Mouse (Mus musculus): ENCODE measurements around the gene Klc3.

Gene Klc3

DNA sequence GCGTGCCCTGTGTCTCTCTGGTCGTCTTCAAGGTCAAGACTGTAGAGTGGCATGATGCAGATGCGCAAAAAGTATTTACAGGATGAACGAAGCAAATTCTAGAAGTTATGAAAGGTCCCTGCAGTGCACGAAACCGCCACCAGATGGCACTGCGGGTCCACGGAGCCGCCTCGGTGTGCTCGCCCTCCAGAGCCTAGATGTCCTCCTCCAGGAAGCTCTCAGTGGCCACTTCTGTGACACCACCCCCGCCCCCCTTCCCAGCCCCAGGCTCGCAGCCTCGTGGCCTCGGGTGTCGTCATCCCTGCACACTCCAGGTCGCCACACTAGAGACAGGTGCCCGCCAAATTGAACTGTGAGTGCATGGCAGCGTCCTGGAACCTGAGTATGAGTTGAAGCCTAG, 1.5 kb upstream of the Klc3 start:
- DNase-seq (ENCODE audit: low spot score in 2 of 2): peak; percentile 49 to 82

DNA sequence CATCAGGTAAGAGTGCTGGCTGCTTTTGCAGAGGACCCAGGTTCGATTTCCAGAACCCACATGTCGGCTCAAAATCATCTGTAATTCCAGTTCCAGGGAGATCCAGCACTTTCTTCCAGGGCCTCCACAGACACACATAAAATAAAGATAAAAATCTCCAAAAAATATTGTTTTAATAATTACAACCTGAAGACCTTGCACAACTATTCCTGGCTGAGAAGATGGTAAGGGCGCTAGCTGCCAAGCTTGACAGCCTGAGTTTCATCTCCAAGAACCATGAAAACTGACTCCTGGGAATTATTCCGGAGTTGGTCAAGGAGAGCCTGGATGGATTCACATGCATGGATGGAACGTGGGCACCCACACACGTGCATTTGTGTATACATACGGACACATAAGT, 572 bp upstream of the Klc3 start, which contains the start of gene Ckm:
Ckm (plus strand) TSS at position 301 of the 400 bp plus-strand sequence.
- DNase-seq (ENCODE audit: low spot score in 2 of 2): no peak

DNA sequence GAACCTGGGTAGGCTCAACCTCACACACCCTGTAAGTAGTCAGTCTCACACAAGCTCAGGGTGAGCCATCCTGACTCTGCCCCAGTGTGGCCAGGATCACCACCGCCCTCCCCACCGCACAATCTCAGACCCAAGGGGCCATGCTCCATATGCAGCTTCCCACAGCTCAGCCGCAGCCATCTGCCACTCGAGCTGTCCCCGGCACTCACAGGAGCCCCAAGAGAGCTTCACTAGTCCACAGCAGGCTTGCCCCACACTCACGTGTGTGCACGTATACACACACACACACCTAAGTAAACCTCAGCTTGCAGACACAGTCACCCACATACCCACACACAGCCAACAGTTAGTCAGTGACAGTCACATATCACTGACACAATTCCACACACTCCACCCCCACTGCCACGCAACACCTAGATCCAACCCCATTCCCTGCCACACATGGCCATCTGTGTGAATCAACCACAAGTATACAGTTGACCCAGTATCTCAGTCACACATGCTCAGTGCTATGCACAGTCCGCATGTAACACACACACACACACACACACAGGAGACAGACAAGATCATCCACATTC, 1.3 kb downstream of the Klc3 start:
- DNase-seq (ENCODE audit: low spot score in 2 of 2): no peak

DNA sequence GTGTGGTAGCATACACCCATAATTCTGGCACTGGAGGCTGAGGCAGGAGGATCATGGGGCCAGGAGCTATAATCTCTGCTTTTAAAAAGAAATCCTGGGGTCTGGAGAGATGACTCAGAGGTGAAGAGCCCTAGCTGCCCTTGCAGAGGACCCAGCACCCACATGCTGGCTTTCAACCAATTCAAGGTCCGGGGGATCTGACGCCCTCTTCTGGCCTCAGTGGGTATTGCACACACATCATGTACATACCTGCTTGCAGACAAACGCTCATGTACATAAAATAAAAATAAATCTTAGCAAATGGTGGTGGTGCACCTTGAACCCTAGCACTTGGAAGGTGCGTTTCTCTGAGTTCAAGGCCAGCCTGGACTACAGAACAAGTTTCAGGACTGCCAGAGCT, 3.0 kb downstream of the Klc3 start:
- DNase-seq (ENCODE audit: low spot score in 2 of 2): no peak

- DNase-seq (ENCODE audit: low spot score in 2 of 2): no peak
Observed at GRCm38 (mm10) chr7:19399496-19400280, 4.2 kb downstream of the Klc3 start.

GRCm38 (mm10) chr7:19394484-19394883, 9.4 kb downstream of the Klc3 start:
- DNase-seq (ENCODE audit: low spot score in 2 of 2): no peak

- DNase-seq (ENCODE audit: low spot score in 2 of 2): no peak
Observed at GRCm38 (mm10) chr7:19388699-19389413, 15.0 kb downstream of the Klc3 start.

DNA sequence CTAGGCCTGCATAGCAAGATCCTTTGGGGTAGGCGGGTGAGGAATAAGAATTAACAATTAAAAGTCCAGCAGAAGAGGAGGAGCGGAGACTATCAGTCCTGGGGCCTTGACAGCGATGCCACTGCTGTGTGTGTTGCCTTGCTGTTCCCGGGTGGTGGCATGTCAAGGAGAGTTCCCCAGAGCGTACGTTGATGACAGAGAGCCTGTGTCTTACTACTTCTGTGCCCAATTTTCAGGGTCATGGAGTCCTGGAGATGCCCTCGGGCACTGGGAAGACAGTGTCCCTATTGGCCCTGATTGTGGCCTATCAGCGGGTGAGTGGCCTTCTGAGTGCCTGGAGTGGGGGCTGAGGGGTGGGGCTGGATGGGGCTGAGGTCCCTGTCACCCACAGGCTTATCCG, 20.2 kb downstream of the Klc3 start:
- DNase-seq (ENCODE audit: low spot score in 2 of 2): no peak

DNA sequence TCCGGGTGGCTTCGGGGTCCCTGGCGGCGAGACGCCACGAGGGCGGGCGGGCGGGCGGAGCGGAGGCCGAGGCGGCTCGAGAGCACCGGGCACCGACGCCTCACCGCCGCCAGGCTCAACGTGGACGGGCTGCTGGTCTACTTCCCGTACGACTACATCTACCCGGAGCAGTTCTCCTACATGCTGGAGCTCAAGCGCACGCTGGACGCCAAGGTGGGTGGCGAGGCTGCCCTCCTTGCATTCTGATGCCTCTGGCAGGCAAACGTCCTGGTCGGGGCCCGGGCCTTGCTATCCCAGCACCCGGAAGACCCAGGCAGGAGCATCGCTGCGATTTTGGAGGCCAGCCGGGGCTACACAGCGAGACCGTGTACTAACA, 21.8 kb downstream of the Klc3 start:
- DNase-seq (ENCODE audit: low spot score in 2 of 2): no peak

DNA sequence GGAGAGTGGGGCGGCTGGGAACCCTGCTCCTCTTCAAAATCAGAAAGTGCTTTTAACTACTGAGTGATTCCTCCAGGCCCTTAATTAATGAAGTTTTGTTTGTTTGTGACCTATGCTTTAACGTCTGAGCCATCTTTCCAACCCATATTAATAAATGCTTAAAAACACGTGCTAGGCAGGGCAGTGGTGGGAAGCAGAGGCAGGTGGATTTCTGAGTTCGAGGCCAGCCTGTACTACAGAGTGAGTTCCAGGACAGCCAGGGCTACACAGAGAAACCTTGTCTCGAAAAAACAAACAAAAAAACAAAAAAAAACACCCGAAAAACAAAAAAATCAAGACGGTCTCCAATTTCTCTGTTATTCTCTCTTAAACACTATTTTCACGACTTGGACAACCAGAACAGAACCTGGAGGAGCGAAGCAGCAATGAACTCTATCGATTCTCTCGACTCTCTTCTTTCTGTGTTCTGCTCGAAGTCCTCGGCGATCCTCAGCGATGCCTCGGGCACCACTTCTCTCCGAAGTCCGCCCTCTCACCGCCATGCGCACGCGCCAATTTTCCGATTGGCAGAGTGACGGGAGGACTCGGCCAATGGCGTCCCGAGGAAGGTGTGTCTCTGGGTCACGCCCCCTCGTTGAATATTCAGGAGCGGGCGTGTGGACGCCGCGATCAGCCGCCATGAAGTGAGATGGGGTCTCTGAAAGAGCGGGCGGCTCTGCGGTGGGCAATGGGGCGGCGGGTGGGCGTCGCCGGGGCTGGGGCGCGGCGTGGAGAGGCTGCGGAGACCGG, 22.3 kb downstream of the Klc3 start, which contains the start of gene Ercc2:
Ercc2 (plus strand) TSS at position 634 of the 789 bp plus-strand sequence.
- peak; percentile 96 to 98 for DNase-seq (ENCODE audit: low spot score in 2 of 2)

- no peak for DNase-seq (ENCODE audit: low spot score in 2 of 2)
Observed at GRCm38 (mm10) chr7:19378049-19378448, 25.9 kb downstream of the Klc3 start.

DNA sequence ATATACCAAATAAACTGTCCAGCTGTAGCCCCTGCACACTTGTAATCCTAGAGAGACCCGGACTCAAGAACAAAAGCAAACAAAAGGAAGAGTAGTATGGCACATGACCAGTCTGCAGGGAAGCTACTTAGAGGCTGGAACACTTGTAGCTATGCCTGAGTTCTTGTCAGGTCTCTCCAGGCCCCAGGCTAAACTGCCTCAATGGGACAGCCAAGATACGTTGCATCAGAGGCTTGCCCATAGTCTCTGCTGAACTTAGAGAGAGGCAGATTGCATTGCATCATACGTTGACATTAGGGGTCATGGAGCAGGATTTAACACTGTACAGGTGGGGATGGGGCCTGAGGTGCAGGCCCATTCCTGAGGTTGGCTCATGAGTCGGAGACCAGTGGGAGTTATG, 27.9 kb downstream of the Klc3 start:
- no peak for DNase-seq (ENCODE audit: low spot score in 2 of 2)

- no peak for DNase-seq (ENCODE audit: low spot score in 2 of 2)
Observed at GRCm38 (mm10) chr7:19375368-19375767, 28.5 kb downstream of the Klc3 start.

DNA sequence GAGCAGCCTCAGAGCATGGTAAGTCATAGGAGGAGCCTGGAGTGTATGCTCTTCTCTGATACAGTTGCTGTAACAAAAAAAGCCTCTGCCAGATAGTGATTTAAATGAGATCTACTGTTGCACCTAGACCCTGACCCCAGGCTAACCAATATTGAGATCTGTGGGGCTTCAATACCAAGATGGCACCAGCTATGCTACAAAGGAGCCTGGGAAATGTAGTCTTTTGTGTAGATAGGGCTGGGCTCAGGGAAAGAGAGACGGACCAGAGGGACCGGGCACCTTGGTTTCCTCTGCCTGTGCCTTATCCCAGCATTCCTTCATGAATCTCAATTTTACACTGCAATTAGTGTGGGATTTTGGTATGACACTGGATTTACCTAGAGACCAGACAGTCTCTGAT, 30.5 kb downstream of the Klc3 start:
- DNase-seq (ENCODE audit: low spot score in 2 of 2): no peak

DNA sequence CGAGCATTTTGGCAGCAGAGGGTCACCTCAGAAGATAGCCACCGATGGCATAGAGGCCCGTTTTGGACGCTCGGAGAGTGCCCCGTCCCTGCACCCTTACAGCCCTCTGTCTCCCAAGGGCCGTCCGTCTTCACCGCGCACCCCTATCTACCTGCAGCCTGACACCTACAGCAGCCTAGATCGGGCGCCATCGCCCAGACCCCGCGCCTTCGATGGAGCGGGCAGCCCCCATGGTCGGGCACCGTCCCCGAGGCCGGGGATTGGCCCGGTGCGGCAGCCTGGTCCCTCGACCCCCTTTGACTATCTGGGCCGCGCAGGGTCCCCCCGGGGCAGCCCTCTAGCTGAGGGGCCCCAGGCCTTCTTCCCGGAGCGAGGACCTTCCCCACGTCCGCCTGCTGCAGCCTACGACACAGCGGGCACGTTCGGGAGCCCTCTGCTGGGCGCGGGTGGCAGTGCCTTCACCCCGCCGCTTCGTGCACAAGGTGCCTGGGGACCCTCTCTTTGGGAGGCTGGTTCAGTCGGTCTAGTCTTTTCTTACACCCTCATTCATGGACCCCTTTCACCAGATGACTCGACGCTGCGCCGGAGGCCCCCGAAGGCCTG, 34.0 kb downstream of the Klc3 start:
- peak in 1 of 2 experiments; percentile 61 for DNase-seq (ENCODE audit: low spot score in 2 of 2)

DNA sequence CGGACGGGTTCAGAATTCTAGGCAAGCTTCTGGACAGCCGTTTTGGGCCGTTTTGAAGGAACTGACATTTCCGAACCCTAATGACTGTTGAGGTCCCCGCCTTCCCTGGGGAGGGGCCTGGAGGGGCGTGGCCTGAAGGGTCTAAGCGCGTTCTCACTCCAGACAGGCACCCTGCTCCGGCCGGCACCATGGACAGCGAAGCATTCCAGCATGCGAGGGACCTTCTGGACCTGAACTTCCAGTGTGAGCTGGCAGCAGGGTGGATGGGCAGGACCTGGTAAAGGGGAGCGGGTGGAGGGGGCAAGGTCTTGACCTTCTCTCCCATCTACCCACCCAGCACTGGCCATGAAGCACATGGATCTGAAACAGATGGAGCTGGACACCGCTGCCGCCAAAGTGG, 35.5 kb downstream of the Klc3 start:
- DNase-seq (ENCODE audit: low spot score in 2 of 2): no peak

GRCm38 (mm10) chr7:19365376-19365775, 38.5 kb downstream of the Klc3 start:
- no peak for DNase-seq (ENCODE audit: low spot score in 2 of 2)

DNA sequence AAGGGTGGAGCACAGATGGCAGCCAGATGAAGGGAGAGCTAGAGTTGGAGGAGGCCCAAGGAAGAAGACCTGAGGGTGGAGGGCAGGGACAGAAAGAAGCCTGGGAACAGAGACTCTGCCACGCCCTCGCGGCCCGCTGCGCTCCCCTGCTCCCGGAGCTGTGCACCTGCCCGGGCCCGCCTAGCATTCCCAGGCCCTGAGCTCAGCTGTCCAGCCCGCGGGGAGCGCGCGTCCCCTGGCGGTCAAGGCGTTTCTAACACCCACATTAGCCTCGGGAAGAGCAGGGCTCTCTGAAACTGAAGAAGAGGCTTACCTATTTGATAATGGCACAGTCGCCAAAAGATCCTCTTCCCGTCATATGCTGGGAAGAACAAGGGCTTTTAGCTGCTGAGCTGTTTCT, 40.0 kb downstream of the Klc3 start:
- DNase-seq (ENCODE audit: low spot score in 2 of 2): no peak

GRCm38 (mm10) chr7:19362276-19362675, 41.6 kb downstream of the Klc3 start:
- no peak for DNase-seq (ENCODE audit: low spot score in 2 of 2)

GRCm38 (mm10) chr7:19361720-19362119, 42.2 kb downstream of the Klc3 start:
- DNase-seq (ENCODE audit: low spot score in 2 of 2): peak in 1 of 2 experiments; percentile 53

DNA sequence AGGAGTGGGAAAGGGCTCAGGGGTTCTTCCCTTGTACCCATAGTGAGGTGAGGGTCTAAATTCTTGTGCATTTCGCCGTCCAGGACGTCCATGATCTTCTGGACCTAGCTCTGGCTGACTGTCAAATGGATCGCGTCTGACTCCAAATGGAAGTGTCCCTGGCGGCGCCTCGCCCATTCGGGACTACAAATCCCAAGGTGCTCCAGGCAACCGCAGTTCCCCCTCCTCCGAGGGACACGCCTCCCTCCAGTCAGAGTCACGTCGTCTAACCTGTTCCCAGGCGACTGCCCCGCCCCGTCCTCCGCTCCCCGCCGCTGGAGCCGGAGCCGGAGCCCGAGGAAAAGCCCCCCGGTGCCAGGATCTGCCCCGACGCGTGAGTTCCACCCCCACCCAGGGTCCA, 43.0 kb downstream of the Klc3 start:
- peak; percentile 84 to 86 for DNase-seq (ENCODE audit: low spot score in 2 of 2)

Data from frontal cortex, postnatal 14 days (tissue).